Mouse (Mus musculus) liver, embryonic 12.5 days (tissue): ENCODE measurements around the gene Dennd4c. TPM values are rescaled to one million over a fixed set of nuclear protein-coding genes. Genes with fewer than 3 reads are reported as not detected.

Source experiments
- ATAC-seq: fragments of 200-750 bp; cut with Nextera tagmentation; 2 replicates; pipeline ENCODE4 v1.8.0; 2017; ENCODE audit warnings: moderate number of reproducible peaks, mild to moderate bottlenecking, moderate library complexity
- H3K27ac ChIP-seq: fragments of 300-500 bp; sonication (generic); 2 replicates; pipeline ENCODE4 v1.5.1; 2016; ENCODE audit warnings: mild to moderate bottlenecking
- H3K27me3 ChIP-seq: fragments of 300-500 bp; sonication (generic); replicated peaks from 2 replicates; pipeline ENCODE4 v1.6.1; 2016; ENCODE audit warnings: mild to moderate bottlenecking, moderate library complexity
- H3K36me3 ChIP-seq: fragments of 300-500 bp; sonication (generic); 2 replicates; pipeline ENCODE4 v1.6.1; 2016; ENCODE audit warnings: mild to moderate bottlenecking, moderate library complexity
- H3K4me1 ChIP-seq: fragments of 300-500 bp; sonication (generic); 2 replicates; pipeline ENCODE4 v1.6.1; 2016
- H3K4me2 ChIP-seq: fragments of 300-500 bp; sonication (generic); 2 replicates; pipeline ENCODE4 v1.6.1; 2016; ENCODE audit warnings: mild to moderate bottlenecking, moderate library complexity
- H3K4me3 ChIP-seq: fragments of 300-500 bp; sonication (generic); 2 replicates; pipeline ENCODE4 v1.5.1; 2016; ENCODE audit warnings: mild to moderate bottlenecking, moderate library complexity
- H3K9ac ChIP-seq: fragments of 300-500 bp; sonication (generic); 2 replicates; pipeline ENCODE4 v1.6.1; 2016; ENCODE audit warnings: mild to moderate bottlenecking, moderate library complexity
- H3K9me3 ChIP-seq: fragments of 300-500 bp; sonication (generic); replicated peaks from 2 replicates; pipeline ENCODE4 v1.6.1; 2016; ENCODE audit warnings: mild to moderate bottlenecking, moderate library complexity
- WGBS: fragments of 180-500 bp; shearing (Covaris S2); methylation state at CpG from one replicate; pipeline ENCODE4 v1.1.7; 2016; ENCODE audit not compliant: insufficient replicate concordance; 5-methylcytosine and 5-hydroxymethylcytosine counted together
- polyA plus RNA-seq: library from polyadenylated mRNA; unstranded; fragments of >200 nt; fragmentation: Nextera tagmentation; extraction: Ambion mirVana; gene quantifications from 2 replicates; pipeline ENCODE4 v1.2.1, GENCODE M21; 2016

The Dennd4c gene
- polyA plus RNA-seq, result 4.9 and 6.9 TPM in 2 replicates

- peak within 1 kb of the TSS; percentile 89 for H3K27ac ChIP-seq
- peak within 1 kb of the TSS; percentile 88 for H3K4me2 ChIP-seq
- peak within 1 kb of the TSS; percentile 98 for H3K4me3 ChIP-seq
- ATAC-seq, result peak; percentile 94
- no peaks in the 10 kb centered on the region for H3K36me3 ChIP-seq
- peak within 1 kb of the TSS; percentile 96 for H3K9ac ChIP-seq
- H3K9me3 ChIP-seq, result no peaks in the 10 kb centered on the region
- no peaks in the 10 kb centered on the region for H3K27me3 ChIP-seq
- peaks cover 41% of the 10 kb centered on the region for H3K4me1 ChIP-seq
- WGBS, result under 1% methylated on average over 92 of the region's 95 CpGs
Measured at GRCm38 (mm10) chr4:86748336-86749291, at the start of gene Dennd4c. TSS of gene Dennd4c (plus strand) at chr4:86748555.

GRCm38 (mm10) chr4:86699161-86699865, 49.0 kb upstream of the Dennd4c start:
- H3K4me3 ChIP-seq, result no peak overlapping the region
- WGBS, result 59% methylated on average over 5 of the region's 5 CpGs
- H3K27ac ChIP-seq, result no peak overlapping the region
- H3K36me3 ChIP-seq, result no peaks in the 10 kb centered on the region
- no peak overlapping the region for H3K4me2 ChIP-seq
- H3K27me3 ChIP-seq, result no peaks in the 10 kb centered on the region
- H3K9me3 ChIP-seq, result no peaks in the 10 kb centered on the region
- no peak overlapping the region for H3K9ac ChIP-seq
- no peaks in the 10 kb centered on the region for H3K4me1 ChIP-seq
- ATAC-seq, result no peak

- Histone ChIP-seq H3K27ac (no peak overlapping the region), H3K36me3 (no peaks in the 10 kb centered on the region), H3K27me3 (no peaks in the 10 kb centered on the region), H3K4me2 (no peak overlapping the region), H3K4me1 (no peaks in the 10 kb centered on the region), H3K4me3 (no peak overlapping the region), H3K9ac (no peak overlapping the region), H3K9me3 (no peaks in the 10 kb centered on the region)
- ATAC-seq, result no peak
- WGBS, result 42% methylated on average over 1 of the region's 1 CpGs
Measured at GRCm38 (mm10) chr4:86708801-86709200, 39.6 kb upstream of the Dennd4c start.

- Histone ChIP-seq H3K9ac (no peak overlapping the region), H3K4me3 (no peak overlapping the region), H3K27ac (no peak overlapping the region), H3K4me2 (no peak overlapping the region), H3K9me3 (no peaks in the 10 kb centered on the region), H3K36me3 (no peaks in the 10 kb centered on the region), H3K4me1 (no peaks in the 10 kb centered on the region), H3K27me3 (no peaks in the 10 kb centered on the region)
- no peak for ATAC-seq
- WGBS, result 77% methylated on average over 6 of the region's 6 CpGs
Measured at GRCm38 (mm10) chr4:86710034-86710650, 38.2 kb upstream of the Dennd4c start.

GRCm38 (mm10) chr4:86710666-86711215, 37.6 kb upstream of the Dennd4c start:
- H3K9me3 ChIP-seq, result no peaks in the 10 kb centered on the region
- no peaks in the 10 kb centered on the region for H3K36me3 ChIP-seq
- H3K4me2 ChIP-seq, result no peak overlapping the region
- no peak overlapping the region for H3K4me3 ChIP-seq
- no peak overlapping the region for H3K9ac ChIP-seq
- no peaks in the 10 kb centered on the region for H3K4me1 ChIP-seq
- no peak for ATAC-seq
- no peak overlapping the region for H3K27ac ChIP-seq
- WGBS, result 63% methylated on average over 4 of the region's 4 CpGs
- no peaks in the 10 kb centered on the region for H3K27me3 ChIP-seq

DNA sequence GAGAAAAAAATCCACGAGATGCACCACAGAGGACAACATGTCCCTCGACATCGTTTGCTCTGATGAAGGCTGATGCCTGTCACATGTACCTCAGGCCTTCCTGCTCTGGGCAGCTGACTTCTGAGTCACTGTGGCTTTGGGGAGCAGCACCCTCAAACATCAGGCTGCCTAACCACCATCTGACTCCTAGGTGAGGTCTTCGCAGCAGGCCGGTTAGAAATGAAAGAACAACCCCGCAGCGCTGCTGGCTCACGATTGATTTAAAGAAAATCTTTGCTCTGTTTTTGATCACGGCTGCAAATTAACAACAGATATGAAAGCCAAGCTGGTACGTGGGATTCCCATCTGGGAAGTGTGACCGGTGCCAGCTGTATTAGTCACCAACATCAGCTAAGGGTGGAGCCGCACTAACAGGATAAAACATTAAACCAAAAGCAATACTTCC, 35.6 kb upstream of the Dennd4c start:
- Histone ChIP-seq H3K36me3 (no peaks in the 10 kb centered on the region), H3K4me2 (no peak overlapping the region), H3K4me3 (no peak overlapping the region), H3K4me1 (no peaks in the 10 kb centered on the region), H3K9ac (no peak overlapping the region), H3K27me3 (no peaks in the 10 kb centered on the region), H3K9me3 (no peaks in the 10 kb centered on the region), H3K27ac (no peak overlapping the region)
- 79% methylated on average over 12 of the region's 12 CpGs for WGBS
- no peak for ATAC-seq

GRCm38 (mm10) chr4:86713518-86713917, 34.8 kb upstream of the Dennd4c start:
- no peak overlapping the region for H3K27ac ChIP-seq
- H3K9me3 ChIP-seq, result no peaks in the 10 kb centered on the region
- ATAC-seq, result no peak
- H3K4me2 ChIP-seq, result no peak overlapping the region
- no peak overlapping the region for H3K9ac ChIP-seq
- no peaks in the 10 kb centered on the region for H3K36me3 ChIP-seq
- no peaks in the 10 kb centered on the region for H3K4me1 ChIP-seq
- no peaks in the 10 kb centered on the region for H3K27me3 ChIP-seq
- H3K4me3 ChIP-seq, result no peak overlapping the region
- 66% methylated on average over 2 of the region's 2 CpGs for whole genome bisulfite sequencing

- H3K9me3 ChIP-seq, result no peaks in the 10 kb centered on the region
- no peak overlapping the region for H3K9ac ChIP-seq
- 67% methylated on average over 1 of the region's 1 CpGs for WGBS
Measured at GRCm38 (mm10) chr4:86715341-86715740, 33.0 kb upstream of the Dennd4c start.

DNA sequence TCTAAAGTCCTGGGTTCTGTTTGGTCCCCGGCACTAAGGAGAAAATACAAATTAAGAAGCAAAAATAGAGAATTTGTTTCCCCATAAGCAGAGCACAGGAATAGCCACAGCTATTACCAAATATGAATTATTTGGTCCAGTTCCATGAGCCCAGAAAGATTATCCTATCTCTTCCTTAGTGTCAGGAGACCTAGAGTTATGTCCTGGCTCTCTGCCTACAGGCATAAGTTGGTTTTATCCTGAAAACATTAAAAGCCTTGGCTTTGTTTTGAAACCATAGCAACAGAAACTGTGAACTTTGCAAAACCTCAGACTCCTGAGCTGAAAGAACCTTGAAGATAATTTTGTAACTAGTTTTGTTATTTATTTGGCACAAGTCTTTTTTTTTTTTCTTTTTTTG, 31.2 kb upstream of the Dennd4c start:
- Histone ChIP-seq H3K9me3 (no peaks in the 10 kb centered on the region), H3K4me1 (no peaks in the 10 kb centered on the region), H3K36me3 (no peaks in the 10 kb centered on the region), H3K9ac (no peak overlapping the region), H3K4me2 (no peak overlapping the region), H3K4me3 (no peak overlapping the region), H3K27me3 (no peaks in the 10 kb centered on the region), H3K27ac (no peak overlapping the region)
- ATAC-seq, result no peak
- WGBS, result 73% methylated on average over 1 of the region's 1 CpGs

More at GRCm38 (mm10) chr4:86715341-86715740, 33.0 kb upstream of the Dennd4c start:
- no peak overlapping the region for H3K4me2 ChIP-seq
- H3K4me3 ChIP-seq, result no peak overlapping the region
- ATAC-seq, result no peak
- H3K36me3 ChIP-seq, result no peaks in the 10 kb centered on the region
- H3K27me3 ChIP-seq, result no peaks in the 10 kb centered on the region
- no peaks in the 10 kb centered on the region for H3K4me1 ChIP-seq
- H3K27ac ChIP-seq, result no peak overlapping the region

- H3K9ac ChIP-seq, result no peak overlapping the region
- H3K4me3 ChIP-seq, result no peak overlapping the region
- H3K9me3 ChIP-seq, result no peaks in the 10 kb centered on the region
- H3K4me1 ChIP-seq, result no peaks in the 10 kb centered on the region
- no peaks in the 10 kb centered on the region for H3K27me3 ChIP-seq
- no peak overlapping the region for H3K4me2 ChIP-seq
- no peaks in the 10 kb centered on the region for H3K36me3 ChIP-seq
- H3K27ac ChIP-seq, result no peak overlapping the region
- WGBS, result 55% methylated on average over 4 of the region's 4 CpGs
- no peak for ATAC-seq
Measured at GRCm38 (mm10) chr4:86718878-86719577, 29.3 kb upstream of the Dennd4c start.

GRCm38 (mm10) chr4:86721856-86722358, 26.4 kb upstream of the Dennd4c start:
- Histone ChIP-seq H3K27ac (no peak overlapping the region), H3K9me3 (no peaks in the 10 kb centered on the region), H3K27me3 (no peaks in the 10 kb centered on the region), H3K4me3 (no peak overlapping the region), H3K4me2 (no peak overlapping the region), H3K36me3 (no peaks in the 10 kb centered on the region), H3K4me1 (peaks cover 13% of the 10 kb centered on the region), H3K9ac (no peak overlapping the region)
- 70% methylated on average over 8 of the region's 8 CpGs for WGBS
- ATAC-seq, result no peak
